Mouse (Mus musculus): ENCODE measurements around the gene Rcan2.

DNA sequence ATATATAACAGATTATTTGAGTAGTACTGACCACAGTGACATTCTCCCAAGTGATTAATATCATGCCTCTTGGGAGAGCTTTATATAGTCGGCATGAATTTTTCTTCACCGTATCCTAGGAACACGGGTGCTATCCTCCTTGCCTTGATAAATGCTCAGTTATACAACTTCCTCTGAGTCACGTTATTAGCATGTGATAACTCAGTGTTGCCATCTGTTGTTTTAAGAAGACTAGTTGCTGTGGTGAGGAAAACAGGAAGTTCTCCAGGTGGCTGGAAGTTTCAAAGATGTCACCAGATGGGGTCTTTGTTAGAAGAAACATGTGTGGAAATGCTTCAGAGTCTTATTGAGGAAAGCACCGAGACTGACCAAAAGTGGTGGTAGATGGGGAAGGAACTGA lies 228.5 kb downstream of the Rcan2 start:
- TF ChIP-seq CTCF (IDR thresholded peaks at IDR 0.05; ENCODE audit: borderline replicate concordance, extremely low read depth, insufficient read depth, insufficient read length) (no peak), POLR2A (IDR thresholded peaks at IDR 0.05; ENCODE audit: borderline replicate concordance, extremely low read depth, insufficient read depth, insufficient read length, poor library complexity, severe bottlenecking) (no peak)
